26 mouse cellular contexts compared by ENCODE assay signal in genomic region chr15:79800701-79801100, GRCm38 (mm10). TPM values are rescaled to one million over a fixed set of nuclear protein-coding genes. Genes with fewer than 3 reads are reported as not detected.
DNase-seq lines count a peak whose midpoint lies in the region; ATAC-seq and TF ChIP-seq lines count a peak whose summit lies in the region.
"Had no signal": no experiment of that assay in that cellular context is flagged by ENCODE, and none has a peak within 500 bp of the region (broad histone marks: within the 10 kb centered on the region; RNA-seq: fewer than 3 reads in every experiment).

No protein-coding gene starts in this region.

- no peak overlapping the region for H3K4me2 ChIP-seq in hindbrain, embryonic 13.5 days
- H3K4me2 ChIP-seq in hindbrain, postnatal 0 days (ENCODE audit: low read depth, low read length), result no peak overlapping the region
- no peak overlapping the region for H3K4me2 ChIP-seq in neural tube, embryonic 13.5 days
- H3K4me2 ChIP-seq in neural tube, embryonic 15.5 days, result no peak overlapping the region
- H3K4me2 ChIP-seq: embryonic facial prominence, embryonic 15.5 days; heart, embryonic 12.5 days had no signal

- 43% methylated on average over 11 of the region's 11 CpGs for WGBS in hindbrain, embryonic 13.5 days
- 46% methylated on average over 11 of the region's 11 CpGs for WGBS in hindbrain, postnatal 0 days
- 39% methylated on average over 11 of the region's 11 CpGs for WGBS in neural tube, embryonic 13.5 days
- 40% methylated on average over 11 of the region's 11 CpGs for WGBS in neural tube, embryonic 15.5 days

- H3K36me3 ChIP-seq in hindbrain, embryonic 13.5 days, result no peaks in the 10 kb centered on the region; the same call in 1 of the 2 replicates
- no peaks in the 10 kb centered on the region for H3K36me3 ChIP-seq in hindbrain, postnatal 0 days (ENCODE audit: insufficient read depth, low read length)
- no peaks in the 10 kb centered on the region for H3K36me3 ChIP-seq in neural tube, embryonic 13.5 days
- 0 out of 2 replicates have a peak, but pooled peaks cover 5% of the 10 kb centered on the region for H3K36me3 ChIP-seq in neural tube, embryonic 15.5 days
- H3K36me3 ChIP-seq: embryonic facial prominence, embryonic 15.5 days; forebrain, embryonic 10.5 days; heart, embryonic 12.5 days had no signal

- H3K27me3 ChIP-seq in hindbrain, embryonic 13.5 days, result peaks cover 41% of the 10 kb centered on the region
- H3K27me3 ChIP-seq in hindbrain, postnatal 0 days (ENCODE audit: insufficient read depth, low read length), result no peaks in the 10 kb centered on the region
- H3K27me3 ChIP-seq in neural tube, embryonic 13.5 days, result peaks cover 47% of the 10 kb centered on the region
- peaks cover 15% of the 10 kb centered on the region for H3K27me3 ChIP-seq in neural tube, embryonic 15.5 days (replicated peaks)

- peaks cover 44% of the 10 kb centered on the region for H3K4me1 ChIP-seq in hindbrain, embryonic 13.5 days (replicated peaks)
- peaks cover 8% of the 10 kb centered on the region; the same call in 1 of the 2 replicates for H3K4me1 ChIP-seq in hindbrain, postnatal 0 days (ENCODE audit: insufficient read depth, low read length)
- H3K4me1 ChIP-seq in neural tube, embryonic 13.5 days (replicated peaks), result peaks cover 40% of the 10 kb centered on the region
- H3K4me1 ChIP-seq in neural tube, embryonic 15.5 days, result peaks cover 35% of the 10 kb centered on the region

- no peak overlapping the region for H3K4me3 ChIP-seq in hindbrain, embryonic 13.5 days
- no peak overlapping the region for H3K4me3 ChIP-seq in hindbrain, postnatal 0 days (ENCODE audit: low read length)
- H3K4me3 ChIP-seq in neural tube, embryonic 13.5 days, result no peak overlapping the region
- H3K4me3 ChIP-seq in neural tube, embryonic 15.5 days (replicated peaks), result no peak overlapping the region
- H3K4me3 ChIP-seq: embryonic facial prominence, embryonic 15.5 days; erythroblast, embryonic 14.5 days; forebrain, embryonic 10.5 days; gastrocnemius, adult 2 months; heart, embryonic 12.5 days had no signal

- ATAC-seq in hindbrain, embryonic 13.5 days (ENCODE audit: low FRiP score), result no peak
- no peak for ATAC-seq in hindbrain, postnatal 0 days
- ATAC-seq in neural tube, embryonic 13.5 days (ENCODE audit: low read depth), result no peak
- no peak for ATAC-seq in neural tube, embryonic 15.5 days (ENCODE audit: low FRiP score)
- ATAC-seq: activated CD4-positive, CD25-positive, alpha-beta regulatory T cell, adult 4 months; forebrain, embryonic 14.5 days; hindbrain, embryonic 16.5 days had no signal

- intact Hi-C loops in heart, postnatal 14 days (cut with DNase I), result no loop called here

- peak overlapping the region; percentile 46; the same call in 1 of the 2 replicates for H3K9ac ChIP-seq in hindbrain, embryonic 13.5 days
- no peak overlapping the region for H3K9ac ChIP-seq in hindbrain, postnatal 0 days (replicated peaks; ENCODE audit: low read length)
- no peak overlapping the region for H3K9ac ChIP-seq in neural tube, embryonic 13.5 days
- H3K9ac ChIP-seq in neural tube, embryonic 15.5 days (replicated peaks), result no peak overlapping the region
- H3K9ac ChIP-seq: embryonic facial prominence, embryonic 15.5 days; heart, embryonic 12.5 days had no signal

- peak; percentile 54 for DNase-seq in cerebellum, adult 11-12 months
- no peak for DNase-seq in cerebellum, postnatal 4 days (ENCODE audit: low spot score in 2 of 2)
- DNase-seq in hindbrain, postnatal 0 days (ENCODE audit: low spot score), result no peak
- no peak for DNase-seq in spleen, postnatal 14 days (ENCODE audit: low spot score in 2 of 2)
- DNase-seq in heart, postnatal 14 days, result no peak
- DNase-seq: adrenal gland, postnatal 25 days; embryo, embryonic 11 days; gastrocnemius, adult 2 months; gastrocnemius, postnatal 25 days; heart, postnatal 36 days; kidney, adult 11 months had no signal

- no peak overlapping the region for H3K27ac ChIP-seq in hindbrain, embryonic 13.5 days
- H3K27ac ChIP-seq in hindbrain, postnatal 0 days, result no peak overlapping the region
- H3K27ac ChIP-seq in neural tube, embryonic 13.5 days (replicated peaks), result 0 out of 2 replicates have a peak overlapping the region, but pooled peaks have one; percentile 13
- no peak overlapping the region for H3K27ac ChIP-seq in neural tube, embryonic 15.5 days (replicated peaks)
- H3K27ac ChIP-seq: embryonic facial prominence, embryonic 15.5 days; forebrain, embryonic 10.5 days; gastrocnemius, adult 2 months had no signal

- TF ChIP-seq CTCF in hindbrain, postnatal 0 days (IDR thresholded peaks at IDR 0.05; ENCODE audit: low read depth), result no peak

- no peaks in the 10 kb centered on the region for H3K9me3 ChIP-seq in hindbrain, embryonic 13.5 days
- H3K9me3 ChIP-seq in hindbrain, postnatal 0 days (ENCODE audit: low read length), result no peaks in the 10 kb centered on the region
- H3K9me3 ChIP-seq in neural tube, embryonic 13.5 days, result no peaks in the 10 kb centered on the region
- no peaks in the 10 kb centered on the region for H3K9me3 ChIP-seq in neural tube, embryonic 15.5 days (replicated peaks)
- H3K9me3 ChIP-seq: embryonic facial prominence, embryonic 15.5 days; forebrain, embryonic 10.5 days; heart, embryonic 12.5 days had no signal

RNA-seq across cellular contexts. Expression of gene Nptxr, which starts 3.9 kb away (rescaled TPM):
- 21.0 and 21.4 TPM in 2 replicates for polyA plus RNA-seq in hindbrain, embryonic 13.5 days (2015; fragmentation: Nextera tagmentation; extraction: Ambion mirVana)
- 226 and 245 TPM in 2 replicates for total RNA-seq in hindbrain, postnatal 0 days (2014; rRNA removed)
- 59.9 and 68.5 TPM in 2 replicates for polyA plus RNA-seq in hindbrain, postnatal 0 days (2015; fragmentation: Nextera tagmentation; extraction: Ambion mirVana)
- 19.9 and 22.1 TPM in 2 replicates for polyA plus RNA-seq in neural tube, embryonic 13.5 days (2015; fragmentation: Nextera tagmentation; extraction: Ambion mirVana)
- polyA plus RNA-seq in neural tube, embryonic 15.5 days (2015; fragmentation: Nextera tagmentation; extraction: Ambion mirVana), result 39.9 and 49.0 TPM in 2 replicates
- 1 to 10 TPM; 2.1 to 2.6 TPM for total RNA-seq in heart, postnatal 14 days (2021)
- polyA plus RNA-seq: erythroblast, embryonic 14.5 days had no signal

RNA-seq across cellular contexts. Expression of gene Dnal4, which starts 23.1 kb away (rescaled TPM):
- polyA plus RNA-seq in hindbrain, embryonic 13.5 days (2015; fragmentation: Nextera tagmentation; extraction: Ambion mirVana), result 83.5 and 84.9 TPM in 2 replicates
- 42.7 and 50.3 TPM in 2 replicates for total RNA-seq in hindbrain, postnatal 0 days (2014; rRNA removed)
- polyA plus RNA-seq in hindbrain, postnatal 0 days (2015; fragmentation: Nextera tagmentation; extraction: Ambion mirVana), result 54.0 and 56.7 TPM in 2 replicates
- 69.7 and 72.1 TPM in 2 replicates for polyA plus RNA-seq in neural tube, embryonic 13.5 days (2015; fragmentation: Nextera tagmentation; extraction: Ambion mirVana)
- polyA plus RNA-seq in neural tube, embryonic 15.5 days (2015; fragmentation: Nextera tagmentation; extraction: Ambion mirVana), result 58.4 and 63.7 TPM in 2 replicates
- 10 to 100 TPM; 21.6 to 22.2 TPM for total RNA-seq in heart, postnatal 14 days (2021)

RNA-seq across cellular contexts. Expression of gene Npcd, which starts 33.3 kb away (rescaled TPM):
- polyA plus RNA-seq in hindbrain, embryonic 13.5 days (2015; fragmentation: Nextera tagmentation; extraction: Ambion mirVana), result 0.34 and 0.51 TPM in 2 replicates
- 5.4 and 12.6 TPM in 2 replicates for total RNA-seq in hindbrain, postnatal 0 days (2014; rRNA removed)
- polyA plus RNA-seq in hindbrain, postnatal 0 days (2015; fragmentation: Nextera tagmentation; extraction: Ambion mirVana), result 2.4 and 2.7 TPM in 2 replicates
- polyA plus RNA-seq in neural tube, embryonic 13.5 days (2015; fragmentation: Nextera tagmentation; extraction: Ambion mirVana), result 0.90 TPM in 1 of 2 replicates, not detected in the other
- 0.42 and 0.72 TPM in 2 replicates for polyA plus RNA-seq in neural tube, embryonic 15.5 days (2015; fragmentation: Nextera tagmentation; extraction: Ambion mirVana)
- total RNA-seq in heart, postnatal 14 days (2021), result under 1 TPM in 1 of 2 experiments, not detected in 1; 0.31 TPM
- total RNA-seq: granulocyte monocyte progenitor cell, adult 5-6 weeks; MEL had no signal
- polyA plus RNA-seq: activated CD4-positive, CD25-positive, alpha-beta regulatory T cell, adult 4 months; C2C12; erythroblast, embryonic 14.5 days; forebrain, embryonic 10.5 days; forebrain, embryonic 14.5 days; heart, embryonic 12.5 days; heart, embryonic 16.5 days; intestine, embryonic 14.5 days had no signal

RNA-seq across cellular contexts. Expression of gene Cbx6, which starts 33.8 kb away (rescaled TPM):
- 50.2 and 52.6 TPM in 2 replicates for polyA plus RNA-seq in hindbrain, embryonic 13.5 days (2015; fragmentation: Nextera tagmentation; extraction: Ambion mirVana)
- 92.4 and 107 TPM in 2 replicates for total RNA-seq in hindbrain, postnatal 0 days (2014; rRNA removed)
- 51.6 and 56.6 TPM in 2 replicates for polyA plus RNA-seq in hindbrain, postnatal 0 days (2015; fragmentation: Nextera tagmentation; extraction: Ambion mirVana)
- 39.8 and 42.0 TPM in 2 replicates for polyA plus RNA-seq in neural tube, embryonic 13.5 days (2015; fragmentation: Nextera tagmentation; extraction: Ambion mirVana)
- 53.1 and 64.3 TPM in 2 replicates for polyA plus RNA-seq in neural tube, embryonic 15.5 days (2015; fragmentation: Nextera tagmentation; extraction: Ambion mirVana)
- total RNA-seq in heart, postnatal 14 days (2021), result 10 to 100 TPM; 35.4 to 36.8 TPM

RNA-seq across cellular contexts. Expression of gene Sun2, which starts 58.4 kb away (rescaled TPM):
- 9.8 and 10.2 TPM in 2 replicates for polyA plus RNA-seq in hindbrain, embryonic 13.5 days (2015; fragmentation: Nextera tagmentation; extraction: Ambion mirVana)
- 43.6 and 45.4 TPM in 2 replicates for total RNA-seq in hindbrain, postnatal 0 days (2014; rRNA removed)
- 4.5 and 5.5 TPM in 2 replicates for polyA plus RNA-seq in hindbrain, postnatal 0 days (2015; fragmentation: Nextera tagmentation; extraction: Ambion mirVana)
- polyA plus RNA-seq in neural tube, embryonic 13.5 days (2015; fragmentation: Nextera tagmentation; extraction: Ambion mirVana), result 6.9 and 11.1 TPM in 2 replicates
- polyA plus RNA-seq in neural tube, embryonic 15.5 days (2015; fragmentation: Nextera tagmentation; extraction: Ambion mirVana), result 5.5 and 6.2 TPM in 2 replicates
- 10 to 100 TPM; 70.6 to 73.4 TPM for total RNA-seq in heart, postnatal 14 days (2021)
